Mouse (Mus musculus): ENCODE data around the gene Frmpd3.

The Frmpd3 gene

DNA sequence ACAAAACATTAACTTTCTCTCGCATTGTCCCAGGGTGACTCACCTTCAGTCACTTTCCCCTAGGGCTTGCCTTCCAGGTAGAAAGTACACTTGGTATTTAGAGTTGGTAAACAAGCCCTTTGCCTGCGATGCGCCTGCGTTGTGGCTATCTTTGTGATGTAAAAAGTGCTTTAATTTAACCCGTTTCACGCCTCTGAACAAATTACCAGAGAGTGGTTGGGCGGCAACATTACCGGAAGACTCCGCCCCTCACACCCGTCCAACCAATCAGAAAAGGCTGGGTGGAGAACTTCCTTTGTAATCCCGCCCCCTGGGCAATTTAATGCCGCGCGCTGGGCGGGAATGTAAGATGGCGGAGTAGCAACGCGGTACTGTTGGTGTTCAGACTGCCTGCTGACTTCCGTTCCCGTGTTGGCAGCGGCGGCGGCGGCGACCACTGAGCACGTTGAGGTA is 114.2 kb downstream of the Frmpd3 start, which contains the start of gene Prps1:
Prps1 (plus strand) TSS at position 335 of the 453 bp plus-strand sequence.
- peak; percentile 90 for DNase-seq (ENCODE audit: low spot score)

DNA sequence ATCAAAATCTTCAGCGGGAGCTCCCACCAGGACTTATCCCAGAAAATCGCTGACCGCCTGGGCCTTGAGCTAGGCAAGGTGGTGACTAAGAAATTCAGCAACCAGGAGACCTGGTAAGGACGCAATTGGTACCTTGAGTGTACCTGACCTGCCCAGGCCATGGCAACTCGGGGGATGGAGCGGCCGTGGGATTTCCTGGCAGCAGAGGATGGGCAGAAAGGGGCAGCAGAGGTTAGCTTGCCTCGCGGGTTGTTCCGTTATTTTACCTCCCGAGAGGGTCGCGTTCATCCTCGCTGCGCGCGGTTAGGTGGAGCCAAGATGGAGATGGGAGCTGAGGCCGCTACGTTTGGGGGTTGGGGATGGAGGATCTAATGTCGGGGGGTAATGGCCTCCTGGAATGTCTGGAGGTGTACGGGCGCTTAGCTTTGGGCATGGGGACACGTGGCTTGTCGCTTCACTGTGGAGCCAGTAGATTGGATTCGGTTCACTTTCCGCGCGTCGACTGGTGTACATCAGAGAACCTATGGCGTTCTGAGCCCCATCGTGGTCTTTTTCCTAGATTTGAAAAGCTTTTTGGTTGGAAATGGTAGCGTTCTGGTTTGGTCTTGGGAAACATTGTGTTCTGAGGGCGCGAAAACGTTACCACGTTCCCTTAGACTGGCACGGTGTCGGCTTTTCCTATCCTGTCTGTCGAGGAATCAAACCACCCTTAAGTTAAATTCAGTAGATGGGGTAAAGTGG is 114.9 kb downstream of the Frmpd3 start:
- DNase-seq (ENCODE audit: low spot score), result no peak

DNA sequence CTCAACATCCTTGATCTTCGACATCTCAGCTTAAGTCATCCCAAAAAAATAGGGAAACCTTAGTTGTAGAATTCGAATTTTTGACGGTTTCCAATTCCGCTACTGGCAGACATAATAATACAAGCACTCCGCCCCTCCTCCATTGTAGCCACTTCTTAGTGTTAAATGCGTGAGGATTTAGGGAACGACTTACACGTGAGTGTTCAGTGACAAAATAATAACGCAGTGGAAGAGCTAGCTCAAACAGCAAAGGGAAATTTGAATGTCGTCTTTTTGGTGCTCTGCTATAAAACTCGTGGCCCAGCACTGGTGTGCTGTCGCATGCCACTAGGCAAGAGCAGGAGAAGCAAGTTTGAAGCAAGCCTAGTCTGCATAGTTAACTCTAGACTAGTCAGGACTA is 115.4 kb downstream of the Frmpd3 start:
- DNase-seq (ENCODE audit: low spot score), result no peak

- no peak for DNase-seq (ENCODE audit: low spot score)
Measured at GRCm38 (mm10) chrX:140478231-140478630, 136.2 kb downstream of the Frmpd3 start.

GRCm38 (mm10) chrX:140479171-140479570 is 137.1 kb downstream of the Frmpd3 start:
- DNase-seq (ENCODE audit: low spot score), result peak; percentile 41

All from testis, postnatal 10 days (tissue).